Mouse (Mus musculus) layer of hippocampus, postnatal 14 days (tissue): ENCODE measurements around the gene Lgals12. TPM values are rescaled to one million over a fixed set of nuclear protein-coding genes. Genes with fewer than 3 reads are reported as not detected.
A peak's percentile ranks its signal among the peaks of the same experiment; 100 is the strongest.

Experiments
- DNase-seq, 2 experiments: peaks; one replicate each; pipeline ENCODE4 v3.0.0; 2021 to 2022; ENCODE audit warnings: low spot score in 2 of 2, mixed read lengths in 1 of 2
- total RNA-seq, 2 experiments: library from RNA; stranded (reverse); gene quantifications; 2 replicates each; pipeline ENCODE4 v1.2.3; 2021

Gene Lgals12
- total RNA-seq, 2 experiments from 2014 or later: 0.21 to 0.31 TPM

- peak in 1 of 2 experiments; percentile 27 for DNase-seq
Measured at GRCm38 (mm10) chr19:7585279-7585678, 21.7 kb downstream of the Lgals12 start.

- DNase-seq: no peak
Measured at GRCm38 (mm10) chr19:7583599-7583998, 23.4 kb downstream of the Lgals12 start.

- DNase-seq: no peak
Measured at GRCm38 (mm10) chr19:7583101-7583500, 23.9 kb downstream of the Lgals12 start.

- DNase-seq: no peak
Measured at GRCm38 (mm10) chr19:7581042-7581441, 26.0 kb downstream of the Lgals12 start.

GRCm38 (mm10) chr19:7577710-7578109 lies 29.3 kb downstream of the Lgals12 start:
- no peak for DNase-seq

- DNase-seq: no peak
Measured at GRCm38 (mm10) chr19:7576180-7576579, 30.8 kb downstream of the Lgals12 start.

GRCm38 (mm10) chr19:7569650-7570049 lies 37.3 kb downstream of the Lgals12 start:
- no peak for DNase-seq

- DNase-seq: no peak
Measured at GRCm38 (mm10) chr19:7568364-7568763, 38.6 kb downstream of the Lgals12 start.

GRCm38 (mm10) chr19:7566826-7567225 lies 40.2 kb downstream of the Lgals12 start:
- peak; percentile 57 to 68 for DNase-seq

GRCm38 (mm10) chr19:7564457-7564856 lies 42.5 kb downstream of the Lgals12 start:
- no peak for DNase-seq

GRCm38 (mm10) chr19:7563676-7564075 lies 43.3 kb downstream of the Lgals12 start:
- no peak for DNase-seq

- DNase-seq: no peak
Measured at GRCm38 (mm10) chr19:7562601-7563129, 44.3 kb downstream of the Lgals12 start.

GRCm38 (mm10) chr19:7561456-7561855 lies 45.5 kb downstream of the Lgals12 start:
- DNase-seq: no peak

- no peak for DNase-seq
Measured at GRCm38 (mm10) chr19:7559986-7560385, 47.0 kb downstream of the Lgals12 start.

- no peak for DNase-seq
Measured at GRCm38 (mm10) chr19:7558675-7559074, 48.3 kb downstream of the Lgals12 start.

GRCm38 (mm10) chr19:7557844-7558243 lies 49.1 kb downstream of the Lgals12 start:
- DNase-seq: no peak

GRCm38 (mm10) chr19:7557328-7557822 lies 49.6 kb downstream of the Lgals12 start, which contains the start of gene Pla2g16:
Pla2g16 (plus strand) TSS chr19:7557459.
- DNase-seq: no peak

GRCm38 (mm10) chr19:7556641-7557040 lies 50.4 kb downstream of the Lgals12 start:
- DNase-seq: no peak

- no peak for DNase-seq
Measured at GRCm38 (mm10) chr19:7554881-7555280, 52.1 kb downstream of the Lgals12 start.

GRCm38 (mm10) chr19:7553441-7553840 lies 53.6 kb downstream of the Lgals12 start:
- no peak for DNase-seq

- no peak for DNase-seq
Measured at GRCm38 (mm10) chr19:7552301-7552673, 54.7 kb downstream of the Lgals12 start.

GRCm38 (mm10) chr19:7551550-7552300 lies 55.3 kb downstream of the Lgals12 start:
- no peak for DNase-seq

GRCm38 (mm10) chr19:7548924-7549323 lies 58.1 kb downstream of the Lgals12 start:
- no peak for DNase-seq
